ENCODE assay signal across 14 mouse cellular contexts in genomic region chr14:73289915-73290314, GRCm38 (mm10).
"Had no signal": no experiment of that assay in that cellular context is flagged by ENCODE, and none has a peak within 500 bp of the region (broad histone marks: within the 10 kb centered on the region; RNA-seq: fewer than 3 reads in every experiment).

No protein-coding gene starts in this region.

- H3K9ac ChIP-seq: liver, embryonic 12.5 days; lung, embryonic 14.5 days; midbrain, embryonic 12.5 days had no signal

- DNase-seq: kidney, postnatal 10 days; kidney, postnatal 4 days; lung, embryonic 14.5 days; lung, postnatal 10 days; lung, postnatal 4 days; right cerebral cortex, postnatal 14 days; thymus, postnatal 25 days had no signal

- H3K36me3 ChIP-seq: limb, embryonic 10.5 days had no signal

- H3K27me3 ChIP-seq: liver, embryonic 12.5 days; midbrain, embryonic 12.5 days had no signal

- H3K4me1 ChIP-seq: limb, embryonic 10.5 days; liver, embryonic 12.5 days; midbrain, embryonic 12.5 days had no signal

- H3K4me3 ChIP-seq: layer of hippocampus, adult 2 months; left cerebral cortex, adult 2 months; limb, embryonic 10.5 days; liver, embryonic 12.5 days; midbrain, embryonic 12.5 days had no signal

- H3K4me2 ChIP-seq: liver, embryonic 12.5 days; lung, embryonic 14.5 days; midbrain, embryonic 12.5 days had no signal

- H3K27ac ChIP-seq: layer of hippocampus, adult 2 months; left cerebral cortex, adult 2 months; limb, embryonic 10.5 days; liver, embryonic 12.5 days; midbrain, embryonic 12.5 days; stomach, postnatal 0 days had no signal

- ATAC-seq: liver, embryonic 12.5 days; midbrain, embryonic 16.5 days had no signal

- H3K9me3 ChIP-seq: limb, embryonic 10.5 days; liver, embryonic 12.5 days; midbrain, embryonic 12.5 days had no signal
